Mouse (Mus musculus) left cerebral cortex, adult 8-10 months (tissue): ENCODE measurements around the gene Rftn1. TPM values are rescaled to one million over a fixed set of nuclear protein-coding genes. Genes with fewer than 3 reads are reported as not detected.

ENCODE experiments used
- DNase-seq, 2 experiments: peaks; one replicate each; pipeline ENCODE4 v3.0.0; 2022; ENCODE audit warnings: low spot score in 2 of 2
- total RNA-seq, 4 experiments: library from RNA; stranded (reverse); gene quantifications; 2 replicates each; pipeline ENCODE4 v1.2.4; 2022

Rftn1 gene
- total RNA-seq, 4 experiments from 2014 or later, result 11.5 to 15.3 (median 13.1) TPM

DNA sequence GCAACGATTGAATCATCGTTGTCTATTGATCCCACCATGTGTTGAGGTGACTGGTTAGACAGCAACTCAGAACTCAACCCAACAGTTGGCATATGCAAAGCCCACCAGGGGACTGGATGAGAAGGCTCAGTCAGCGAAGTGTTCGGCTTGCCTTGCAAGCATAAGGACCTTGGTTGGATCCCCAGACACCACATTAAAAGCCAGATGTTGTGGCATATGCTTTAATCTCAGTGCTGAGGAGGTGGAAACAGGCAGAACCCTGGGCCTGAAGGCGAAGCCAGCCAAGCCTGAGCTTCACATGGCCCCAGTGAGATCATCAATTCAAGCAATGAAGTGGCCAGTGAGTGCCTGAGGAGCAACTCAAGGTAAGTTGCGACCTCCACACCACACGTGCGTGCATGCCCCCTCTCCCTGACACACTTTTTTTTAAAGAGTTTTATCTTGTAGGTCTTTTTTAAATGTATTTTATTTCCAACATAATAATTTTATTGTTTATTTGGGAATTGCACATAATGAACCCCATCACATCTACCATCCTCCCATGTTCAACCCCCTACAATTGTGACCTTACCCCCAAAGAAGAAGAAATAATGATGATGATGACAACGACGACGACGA lies 11.5 kb upstream of the Rftn1 start:
- no peak for DNase-seq

GRCm38 (mm10) chr17:50199075-50199850 lies 8.8 kb upstream of the Rftn1 start:
- DNase-seq, result no peak

DNA sequence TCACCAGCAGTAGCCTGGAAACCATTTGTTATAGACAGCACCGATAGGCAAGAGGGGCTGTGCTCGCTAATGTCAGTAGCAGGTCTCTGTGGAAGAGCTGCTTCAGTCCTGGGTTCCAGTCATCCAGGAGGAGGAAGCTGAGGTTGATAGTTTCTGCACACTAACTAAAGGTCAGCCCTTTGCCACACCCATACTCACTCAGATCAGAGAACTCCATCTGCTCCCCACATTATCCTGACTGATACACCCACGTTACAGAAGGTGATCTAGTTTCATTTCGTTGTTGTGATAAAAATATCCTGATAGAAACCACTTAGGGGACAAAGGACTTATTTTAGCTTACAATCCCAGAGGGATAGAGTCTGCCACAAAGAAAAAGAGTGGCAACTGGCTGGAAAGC lies 7.1 kb upstream of the Rftn1 start:
- no peak for DNase-seq

GRCm38 (mm10) chr17:50196005-50196672 lies 5.7 kb upstream of the Rftn1 start:
- no peak for DNase-seq

- DNase-seq, result no peak
Measured at GRCm38 (mm10) chr17:50195399-50195798, 4.9 kb upstream of the Rftn1 start.

- no peak for DNase-seq
Measured at GRCm38 (mm10) chr17:50194541-50194940, 4.1 kb upstream of the Rftn1 start.

GRCm38 (mm10) chr17:50193653-50194052 lies 3.2 kb upstream of the Rftn1 start:
- DNase-seq, result no peak

- no peak for DNase-seq
Measured at GRCm38 (mm10) chr17:50192376-50192940, 2.0 kb upstream of the Rftn1 start.

- DNase-seq, result no peak
Measured at GRCm38 (mm10) chr17:50191318-50191957, 964 bp upstream of the Rftn1 start.

DNA sequence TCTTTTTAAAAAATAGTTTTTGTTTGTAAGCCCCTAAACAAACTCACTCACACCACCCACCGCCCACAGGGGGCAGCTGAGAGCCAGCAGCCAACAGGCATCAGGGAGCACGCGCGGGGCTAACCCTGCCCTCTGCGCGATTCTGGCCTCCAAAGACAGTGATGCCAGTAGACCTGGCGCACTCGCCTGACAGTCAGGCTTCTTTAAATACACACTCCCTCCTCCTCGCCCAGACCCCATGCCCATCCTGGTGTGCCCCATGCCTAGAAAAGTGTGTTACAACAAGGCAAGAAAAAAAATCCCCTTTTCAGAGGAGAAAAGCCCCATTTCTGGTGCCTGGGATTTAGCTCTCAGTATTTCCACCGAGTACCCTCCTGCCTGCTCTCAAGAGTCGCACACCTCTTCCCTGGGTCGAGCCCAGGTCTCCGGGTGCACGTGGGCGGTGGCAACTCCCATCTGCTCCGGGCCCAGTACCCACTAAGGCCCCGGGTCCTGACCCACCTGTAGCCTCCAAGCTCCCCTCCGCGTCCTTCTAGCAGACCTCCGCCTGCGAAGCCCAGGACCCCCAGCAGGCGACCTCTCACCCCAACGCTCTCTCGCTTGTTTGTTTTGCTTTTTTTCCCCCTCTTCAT lies 977 bp downstream of the Rftn1 start:
- DNase-seq, result no peak

- no peak for DNase-seq
Measured at GRCm38 (mm10) chr17:50188662-50189345, 1.7 kb downstream of the Rftn1 start.

- DNase-seq, result no peak
Measured at GRCm38 (mm10) chr17:50185616-50186015, 4.9 kb downstream of the Rftn1 start.

DNA sequence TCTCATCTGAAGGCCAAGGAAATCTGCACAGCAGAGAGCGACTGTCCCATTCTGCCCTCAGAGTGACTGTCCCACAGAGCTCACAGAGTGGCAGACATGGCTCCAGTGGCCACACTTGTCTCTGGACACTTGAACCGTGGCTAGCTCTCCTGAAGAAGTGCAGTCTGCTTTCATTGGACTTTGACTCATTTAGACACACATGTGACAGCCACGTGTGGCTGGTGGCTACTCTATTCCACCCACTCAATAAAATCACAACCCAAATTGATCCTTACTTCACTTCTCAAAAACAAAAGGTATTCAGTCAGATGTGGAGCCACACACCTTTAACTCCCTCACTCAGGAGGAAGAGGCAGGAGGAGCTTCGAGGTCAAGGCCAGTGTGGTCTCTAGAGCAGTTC lies 5.4 kb downstream of the Rftn1 start:
- DNase-seq, result no peak

DNA sequence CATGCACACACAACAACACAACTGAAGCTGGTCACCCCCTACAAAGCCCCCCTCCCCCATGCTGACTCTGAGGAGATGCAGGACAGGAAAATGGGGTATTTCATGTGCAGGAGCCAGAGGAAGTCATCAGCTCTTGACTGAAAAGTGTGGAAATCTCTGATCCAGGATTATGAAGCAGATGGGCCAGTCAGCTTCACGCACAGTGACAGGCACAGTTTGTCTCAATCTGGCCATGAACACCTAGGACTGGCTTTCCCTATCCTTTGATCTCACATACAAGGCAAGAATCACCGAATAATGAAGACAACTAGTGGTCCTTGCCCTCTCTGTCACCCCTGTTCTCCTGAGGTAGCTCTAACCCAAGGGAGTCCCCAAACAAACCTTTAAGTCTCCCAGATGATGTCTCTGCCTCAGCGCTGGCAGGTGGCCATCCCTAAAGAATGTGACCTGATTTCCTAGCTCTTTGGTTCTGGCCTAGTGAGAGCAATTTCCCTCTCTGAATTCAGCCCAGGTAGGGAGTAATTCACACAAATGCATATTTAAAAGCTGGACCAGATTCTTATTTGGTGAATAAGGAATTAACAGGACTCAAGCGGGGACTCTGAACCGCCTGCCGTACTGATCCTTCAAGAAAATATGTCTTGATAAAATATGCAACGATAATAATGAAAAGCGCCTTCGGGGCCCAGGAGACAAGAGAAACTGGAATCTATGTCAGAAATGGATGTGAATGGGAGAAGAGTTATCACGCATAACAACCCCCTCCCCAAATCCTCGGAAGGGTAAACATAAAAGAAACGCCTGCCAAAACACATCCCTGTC lies 6.0 kb downstream of the Rftn1 start:
- no peak for DNase-seq

GRCm38 (mm10) chr17:50183300-50183699 lies 7.2 kb downstream of the Rftn1 start:
- DNase-seq, result no peak

DNA sequence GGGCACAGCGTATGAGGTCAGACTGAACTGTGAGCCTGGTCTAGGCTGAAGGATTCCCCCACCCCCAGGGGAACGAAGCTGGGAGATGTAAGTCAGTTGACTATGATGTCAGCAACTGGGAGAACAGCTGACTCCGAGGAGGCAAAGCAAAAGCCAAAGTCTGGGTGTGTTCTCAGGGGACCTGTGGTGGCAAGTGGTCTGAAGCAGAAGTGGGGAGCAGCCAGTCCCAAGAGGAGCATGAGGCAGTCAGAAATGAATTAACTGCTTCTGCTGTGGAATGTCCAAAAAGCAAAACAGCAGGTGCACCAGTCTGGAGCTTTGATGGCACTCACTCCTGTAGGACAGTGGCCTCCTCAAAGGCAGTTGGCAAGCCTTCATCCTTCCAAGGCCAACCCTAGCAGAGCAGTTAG lies 7.9 kb downstream of the Rftn1 start:
- no peak for DNase-seq

GRCm38 (mm10) chr17:50180899-50181570 lies 9.4 kb downstream of the Rftn1 start:
- DNase-seq, result no peak

- DNase-seq, result no peak
Measured at GRCm38 (mm10) chr17:50173776-50174175, 16.7 kb downstream of the Rftn1 start.

DNA sequence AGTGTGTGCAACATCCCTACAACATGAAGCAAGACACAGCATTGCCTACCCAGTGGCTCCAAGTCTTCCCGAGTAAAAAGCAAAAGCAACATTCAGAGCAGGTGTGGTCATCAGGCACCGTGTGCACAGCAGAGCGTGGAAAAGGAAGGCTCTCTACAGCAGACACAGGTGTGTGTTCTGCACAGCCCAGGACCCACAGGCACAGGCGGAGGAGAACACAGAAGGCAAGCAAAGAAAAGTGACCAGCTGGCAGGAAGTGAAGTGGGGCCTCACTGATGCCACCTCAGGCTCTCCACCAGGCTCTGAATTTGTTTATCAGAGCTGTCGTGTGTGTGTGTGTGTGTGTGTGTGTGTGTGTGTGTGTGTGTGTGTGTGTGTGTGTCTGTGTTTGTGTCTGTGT lies 17.1 kb downstream of the Rftn1 start:
- no peak for DNase-seq
